Mouse (Mus musculus) layer of hippocampus, adult 18-20 months (tissue): ENCODE data around the gene Olfr462. TPM values are rescaled to one million over a fixed set of nuclear protein-coding genes. Genes with fewer than 3 reads are reported as not detected.
"Not testable (repeated sequence)": the region's sequence is repeated elsewhere in the genome, so short reads cannot be mapped to it uniquely, and the experiment has no call there.

Experiments used
- DNase-seq, 2 experiments: peaks; one replicate each; pipeline ENCODE4 v3.0.0; 2022; ENCODE audit warnings: low spot score in 2 of 2
- long read RNA-seq: library from polyadenylated mRNA; stranded (forward); transcript quantifications from one replicate; pipeline ENCODE4 v2.0.0, GENCODE M21; 2021
- total RNA-seq, 2 experiments: library from RNA; stranded (reverse); gene quantifications; 2 replicates each; pipeline ENCODE4 v1.2.3; 2021

The Olfr462 gene
- not detected for total RNA-seq
- long read RNA-seq = 0 reads

DNA sequence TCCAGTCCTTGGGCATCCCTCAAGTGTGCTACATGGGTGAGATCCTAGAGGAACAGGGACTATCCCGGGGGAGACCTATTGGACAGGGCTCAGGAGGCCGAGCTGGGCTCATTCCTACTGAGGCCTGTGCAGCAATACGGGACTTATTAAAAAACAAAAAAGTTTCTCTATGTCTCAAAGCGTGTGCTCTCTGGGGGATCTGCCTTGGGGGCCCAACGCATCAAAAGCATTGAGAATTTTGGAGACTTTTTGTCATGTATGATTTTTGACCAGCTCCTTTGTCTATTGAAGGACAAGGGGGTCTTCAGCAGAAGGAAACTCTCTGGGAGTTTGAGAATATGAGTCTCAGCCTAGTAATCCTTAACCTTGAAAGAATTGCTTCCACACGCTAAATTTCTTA, at the start of gene Olfr462:
TSS of gene Olfr462 (minus strand) at position 101 of the 400 bp plus-strand sequence.
- DNase-seq = no peak

DNA sequence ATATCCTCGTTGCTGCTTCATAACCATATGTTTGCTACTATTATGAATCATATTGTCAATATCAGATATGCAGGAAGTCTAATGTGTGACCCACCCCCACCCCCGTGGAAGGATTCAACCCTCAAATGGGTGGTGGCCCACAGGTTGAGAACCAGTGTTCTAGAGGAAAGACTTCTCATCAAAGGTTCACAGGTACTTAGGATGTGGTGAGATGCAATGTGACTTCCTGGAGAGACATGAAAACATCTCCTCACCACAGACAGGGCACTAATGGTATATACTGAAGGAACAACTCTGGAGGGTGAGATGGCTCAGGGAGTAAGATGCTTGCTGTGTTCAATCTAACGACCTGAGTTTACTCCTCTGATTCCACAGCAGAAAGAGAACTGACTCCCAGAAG, 43.4 kb upstream of the Olfr462 start:
- no peak for DNase-seq

DNA sequence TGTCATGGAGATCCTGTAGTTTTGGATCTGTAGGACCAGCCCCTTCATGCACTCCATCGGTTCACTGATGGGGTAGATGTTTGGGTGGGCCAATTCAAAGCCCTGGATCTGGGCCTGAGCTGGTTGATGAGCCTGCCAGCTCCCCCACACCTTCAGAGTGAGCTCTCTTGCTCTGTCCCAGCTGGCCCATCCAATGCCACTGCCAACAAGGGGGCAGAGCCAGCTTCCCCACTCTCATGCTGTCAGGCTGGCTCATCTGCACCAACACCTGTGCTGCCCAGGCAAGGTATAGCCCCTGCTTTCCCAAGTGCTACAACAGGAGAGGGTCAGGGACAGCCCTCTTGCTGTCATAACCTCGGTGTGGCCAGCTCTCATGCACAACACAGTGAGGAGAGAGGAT, 41.7 kb upstream of the Olfr462 start:
- DNase-seq = no peak

DNA sequence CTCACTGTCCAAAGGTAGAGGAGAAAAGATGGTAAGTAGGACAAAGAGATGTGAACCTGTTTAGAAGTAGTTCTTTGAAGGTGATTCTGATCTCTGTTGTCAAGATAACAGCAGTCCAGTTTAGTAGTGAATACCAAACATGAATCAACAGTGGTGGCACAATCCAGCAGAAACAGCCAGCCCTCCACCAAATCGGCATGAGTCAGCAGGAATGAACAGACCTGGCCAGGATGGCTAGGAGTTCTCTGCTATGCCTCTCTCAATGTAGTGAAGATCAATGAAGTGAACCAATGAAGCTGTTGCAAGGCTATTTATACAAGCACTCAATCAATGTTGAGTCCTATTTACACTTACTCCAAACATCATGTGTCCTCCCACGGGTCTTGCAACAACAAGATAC, 38.3 kb upstream of the Olfr462 start:
- DNase-seq = no peak

DNA sequence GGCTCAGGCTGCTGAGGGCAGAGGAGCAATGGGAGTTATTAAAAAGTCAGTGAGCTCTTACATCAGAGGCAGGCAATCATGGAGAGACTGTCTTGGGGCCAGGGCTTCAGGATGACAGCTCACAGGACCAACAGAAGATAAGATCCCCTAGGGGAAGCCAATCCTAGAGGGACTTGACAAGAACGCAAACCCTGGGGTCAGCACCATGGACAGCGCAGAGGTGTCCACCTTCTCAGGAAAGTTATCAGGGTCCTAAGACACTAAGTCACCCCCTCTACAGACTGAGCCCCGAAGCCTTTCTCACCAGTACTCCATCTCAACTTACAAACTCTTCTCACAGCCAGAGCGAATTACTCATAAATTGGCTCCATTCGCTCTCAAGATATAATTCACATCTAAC, 28.9 kb upstream of the Olfr462 start, which contains the start of gene Olfr464:
TSS of gene Olfr464 (minus strand) at position 2 of the 400 bp plus-strand sequence.
- DNase-seq = no peak

DNA sequence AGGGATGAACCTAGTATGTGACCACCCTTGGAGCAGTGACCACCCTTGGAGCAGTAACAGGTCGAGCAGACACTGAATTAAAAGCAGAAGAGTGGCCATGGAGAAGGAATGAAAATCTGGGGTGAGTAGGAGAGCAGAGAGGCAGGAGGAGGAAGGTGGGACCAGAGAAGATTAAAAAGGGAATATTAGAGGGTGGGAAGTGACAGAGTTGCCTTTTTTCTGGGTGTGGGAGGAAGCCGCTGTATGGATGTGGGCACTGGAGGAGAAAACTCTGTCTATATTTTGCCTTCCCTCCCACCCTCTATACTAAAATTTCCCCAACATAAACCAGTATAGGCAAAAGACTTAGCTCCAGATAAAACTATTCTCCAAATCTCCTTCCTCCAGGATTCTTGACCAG, 28.2 kb upstream of the Olfr462 start:
- DNase-seq = no peak

DNA sequence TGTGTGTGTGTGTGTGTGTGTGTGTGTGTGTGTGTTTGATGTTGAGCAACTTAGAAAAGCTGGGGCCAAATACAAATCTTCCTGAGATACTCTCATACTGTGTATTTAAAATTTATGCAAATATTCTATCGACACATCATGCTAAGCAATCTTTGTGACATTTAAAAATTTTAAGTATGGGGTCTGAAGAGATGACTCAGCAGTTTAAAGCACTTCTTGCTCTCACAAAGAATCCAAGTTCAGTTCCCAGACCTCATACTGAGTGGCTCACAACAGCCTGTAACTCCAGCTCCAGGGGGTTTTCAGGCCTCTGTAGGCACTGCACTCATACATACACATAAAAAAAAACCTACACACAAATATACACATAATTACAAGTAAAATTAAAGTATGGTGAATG, 23.9 kb upstream of the Olfr462 start:
- DNase-seq = no peak

DNA sequence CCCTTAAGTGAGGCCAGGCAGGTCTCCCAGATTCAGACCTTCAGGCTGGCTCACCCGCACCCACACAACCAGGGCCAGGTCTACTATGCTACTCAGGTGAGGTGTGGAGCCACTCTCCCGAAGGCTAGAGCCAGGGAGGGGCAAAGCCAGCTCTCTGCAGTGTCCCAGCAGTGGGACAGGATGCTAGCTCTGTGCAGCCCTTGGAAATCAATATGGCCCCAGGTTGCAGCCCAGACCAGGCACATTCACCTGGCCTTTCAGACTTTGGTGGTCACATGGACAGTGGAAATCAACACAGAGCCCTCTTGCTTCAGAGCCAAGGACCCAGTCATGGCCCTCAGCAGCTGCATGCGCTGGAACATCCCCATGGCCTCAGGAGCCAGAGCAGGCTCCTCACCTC, 12.3 kb upstream of the Olfr462 start:
- DNase-seq = no peak

DNA sequence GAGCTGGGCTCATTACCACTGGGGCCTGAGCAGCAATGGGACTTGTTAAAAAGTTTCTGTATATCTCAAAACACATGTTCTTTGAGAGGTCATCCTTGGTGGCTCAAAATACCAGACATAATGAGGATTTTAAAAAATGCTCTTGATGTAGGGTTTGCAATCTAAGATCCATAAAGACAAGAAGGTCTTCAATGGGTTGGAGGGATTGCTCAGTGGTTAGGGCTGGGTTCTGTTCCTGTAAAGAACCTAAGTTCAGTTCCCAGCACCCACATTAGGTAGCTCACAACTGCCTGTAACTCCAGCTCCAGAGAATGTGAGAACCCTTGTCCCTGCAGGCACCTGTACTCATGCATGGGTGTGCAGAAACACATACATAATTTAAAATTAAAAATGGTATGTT, 5.2 kb upstream of the Olfr462 start, which contains the start of gene Olfr463:
TSS of gene Olfr463 (minus strand) at position 101 of the 400 bp plus-strand sequence.
- no peak for DNase-seq

DNA sequence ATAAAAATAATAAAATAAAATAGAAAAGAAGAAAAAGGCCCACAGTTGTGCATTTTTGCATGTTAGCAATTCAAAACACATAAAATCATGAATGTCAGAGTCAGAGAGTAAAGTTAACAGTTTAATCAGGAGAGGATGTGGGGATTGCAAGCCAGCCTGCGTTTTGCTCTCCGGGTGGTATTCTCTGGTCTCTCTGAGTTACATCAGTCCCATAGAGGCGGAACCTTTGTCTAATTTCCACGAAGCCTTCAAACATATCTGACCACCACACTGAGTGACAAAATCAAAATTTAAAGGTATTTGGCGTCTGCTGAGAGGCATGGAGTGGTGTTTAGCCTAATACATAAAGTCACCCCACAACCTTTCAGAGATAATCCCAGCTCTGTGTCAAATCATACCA, 7.2 kb downstream of the Olfr462 start:
- DNase-seq = no peak

DNA sequence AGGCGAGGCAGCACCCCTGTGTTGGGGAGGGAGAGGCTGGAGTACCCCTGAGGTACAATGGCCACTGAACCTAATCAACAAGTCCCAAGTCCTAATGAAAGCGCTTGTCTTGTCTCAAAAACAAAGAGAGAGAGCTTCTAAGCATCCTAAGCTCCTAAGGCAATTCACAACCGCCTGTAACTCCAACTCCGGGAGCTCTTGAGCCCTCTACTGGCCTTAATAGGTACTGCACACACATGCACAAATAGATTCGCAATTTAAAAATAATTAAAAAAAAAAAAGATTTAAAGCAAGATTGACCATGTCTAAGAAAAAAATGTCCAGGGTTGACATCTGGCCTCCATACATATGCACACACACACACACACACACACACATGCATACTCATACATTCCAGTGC, 8.6 kb downstream of the Olfr462 start:
- DNase-seq = no peak

DNA sequence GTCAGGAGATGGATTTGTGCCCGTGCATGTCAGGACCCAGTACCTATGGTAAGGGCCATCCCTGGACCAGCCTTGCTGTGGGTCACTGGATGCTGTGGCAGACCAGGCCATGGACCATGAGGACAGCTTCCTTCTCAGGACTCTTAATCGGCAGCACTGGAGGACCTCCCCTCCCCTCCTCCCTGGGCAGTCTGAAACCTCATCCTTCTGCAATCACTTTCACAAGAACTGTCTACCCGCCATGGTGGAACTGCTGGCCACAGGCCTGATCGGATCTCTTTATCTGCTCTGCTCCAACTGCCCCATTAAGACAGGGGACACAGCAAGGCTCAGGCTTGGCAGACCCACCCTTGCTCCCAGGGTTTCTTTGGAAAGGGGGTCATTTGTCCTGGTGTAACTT, 10.4 kb downstream of the Olfr462 start:
- DNase-seq = no peak

DNA sequence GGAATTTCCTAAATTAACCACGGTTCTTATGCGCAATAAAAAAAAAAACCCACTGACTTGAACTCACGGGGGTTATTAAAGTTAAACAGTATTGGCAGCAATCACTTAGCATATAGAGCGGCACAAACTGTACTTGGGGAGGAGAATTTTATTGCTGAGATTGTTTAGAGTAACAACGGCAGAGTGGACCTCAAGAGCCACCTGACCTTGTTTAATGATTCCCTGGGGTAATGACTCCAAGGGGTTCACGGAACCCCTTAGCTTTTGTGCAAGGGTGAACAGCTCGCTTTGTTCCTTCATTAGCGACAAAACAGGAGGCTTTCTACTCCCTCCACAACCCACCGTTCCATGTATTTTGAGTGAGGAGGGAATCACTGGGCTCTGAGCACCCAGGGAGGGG, 12.2 kb downstream of the Olfr462 start:
- no peak for DNase-seq

DNA sequence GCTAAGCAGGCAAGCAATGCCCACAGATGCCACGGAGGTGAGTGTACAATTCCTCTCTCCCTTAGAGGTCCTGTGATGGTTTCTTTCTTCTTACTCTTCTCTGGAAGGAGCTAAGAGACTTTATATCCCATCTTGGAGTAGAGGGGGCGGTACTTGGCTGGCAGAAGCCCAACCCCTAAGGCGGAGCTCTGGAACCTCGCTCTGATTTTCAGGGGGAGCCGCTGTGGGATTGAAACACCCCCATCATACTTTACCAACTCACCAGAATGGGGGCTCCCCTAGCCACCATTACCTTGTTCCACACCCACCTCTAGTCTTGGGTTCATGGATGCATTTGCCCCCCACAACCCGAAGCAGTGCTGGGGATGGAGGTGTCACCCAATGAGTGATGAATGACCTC, 16.6 kb downstream of the Olfr462 start, which contains the start of gene Epx:
TSS of gene Epx (minus strand) at position 101 of the 400 bp plus-strand sequence.
- no peak for DNase-seq

DNA sequence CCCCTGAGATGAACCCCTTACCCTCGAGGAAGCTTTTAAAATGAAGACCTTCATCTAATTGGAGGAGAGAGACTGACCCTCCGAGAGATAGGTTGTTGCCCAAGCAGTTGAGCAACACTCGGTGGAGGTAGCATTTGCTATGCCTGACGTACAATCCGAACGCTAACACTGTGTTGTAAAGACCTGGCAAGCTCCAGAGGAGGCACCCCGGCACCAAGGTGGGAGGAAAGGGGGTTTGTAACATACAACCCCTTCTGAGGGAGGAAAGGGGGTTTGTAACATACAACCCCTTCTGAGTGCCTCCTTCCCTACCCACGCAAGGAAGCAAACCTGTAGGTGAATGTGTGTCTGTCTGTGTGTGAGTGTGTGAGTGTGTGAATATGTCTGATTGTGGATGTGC, 20.3 kb downstream of the Olfr462 start:
- DNase-seq = no peak

DNA sequence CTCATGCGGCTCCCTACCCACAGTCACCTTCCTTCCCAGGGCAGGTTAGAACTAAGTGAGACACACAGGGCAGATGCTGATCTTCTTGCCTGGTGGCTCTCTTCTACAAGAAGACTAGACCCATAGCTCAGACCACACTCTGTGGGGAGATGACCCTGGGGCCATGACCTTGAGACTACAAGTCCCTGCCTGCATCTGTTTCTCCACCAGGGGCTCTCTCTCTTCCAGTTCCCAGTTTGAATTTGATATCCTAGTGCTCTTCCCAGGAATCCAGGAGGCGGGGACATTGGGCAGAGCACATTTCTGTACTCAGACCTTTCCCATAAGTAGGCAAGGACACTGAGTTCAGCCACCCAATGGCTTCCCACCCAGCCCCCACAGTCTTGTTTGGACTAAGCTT, 22.0 kb downstream of the Olfr462 start:
- DNase-seq = no peak

DNA sequence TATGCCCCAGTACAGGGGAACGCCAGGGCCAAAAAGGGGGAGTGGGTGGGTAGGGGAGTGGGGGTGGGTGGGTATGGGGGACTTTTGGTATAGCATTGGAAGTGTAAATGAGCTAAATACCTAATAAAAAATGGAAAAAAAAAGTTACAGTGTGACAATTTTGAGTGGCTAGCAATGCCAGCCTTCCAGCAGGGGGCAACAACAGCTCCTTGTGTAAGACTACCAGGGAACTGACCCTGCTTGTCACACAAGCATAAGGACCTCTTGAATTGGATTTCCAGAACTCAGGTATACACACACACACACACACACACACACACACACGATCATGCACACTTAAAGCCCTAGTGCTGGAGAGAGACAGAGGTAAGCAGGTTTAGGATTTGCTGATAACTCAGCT, 25.2 kb downstream of the Olfr462 start:
- DNase-seq = not testable (repeated sequence)

DNA sequence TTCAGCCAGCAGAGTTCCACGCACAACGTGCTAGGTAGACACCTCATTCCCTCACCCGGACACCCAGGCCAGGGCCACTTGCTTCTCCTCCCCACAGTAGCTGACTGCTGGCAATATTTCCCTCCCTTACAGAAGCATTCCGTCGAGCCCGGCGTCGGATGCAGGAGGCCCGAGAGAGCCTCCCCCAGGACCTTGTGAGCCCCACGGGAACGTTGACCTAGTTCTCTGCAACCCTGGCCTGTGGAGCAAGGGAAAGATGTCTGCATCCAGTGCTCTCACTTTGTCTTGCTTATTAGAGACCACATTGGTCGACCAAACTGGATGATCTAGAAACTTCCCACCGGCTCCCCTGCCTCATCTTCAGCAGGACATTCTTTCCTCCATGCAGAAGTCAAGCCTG, 29.3 kb downstream of the Olfr462 start:
- no peak for DNase-seq

DNA sequence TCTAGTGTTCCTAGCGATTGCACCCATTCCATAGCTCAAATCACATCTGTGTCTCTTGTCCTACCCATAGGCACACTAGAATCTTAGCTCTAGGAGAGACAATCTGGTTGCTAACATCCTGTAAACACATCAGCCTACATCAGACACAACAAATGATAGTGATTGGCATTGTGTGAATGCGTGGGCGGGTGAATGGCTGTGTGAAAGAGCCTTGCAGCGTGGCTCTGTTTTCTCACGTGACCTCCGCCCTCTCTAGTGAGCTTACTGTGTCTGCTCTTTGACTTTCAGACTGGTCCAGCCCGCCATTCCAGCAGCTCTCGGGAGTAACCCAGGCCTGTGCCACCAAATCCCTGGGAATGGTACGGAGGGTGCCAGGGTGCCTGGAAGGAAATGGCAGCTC, 31.6 kb downstream of the Olfr462 start:
- DNase-seq = no peak

DNA sequence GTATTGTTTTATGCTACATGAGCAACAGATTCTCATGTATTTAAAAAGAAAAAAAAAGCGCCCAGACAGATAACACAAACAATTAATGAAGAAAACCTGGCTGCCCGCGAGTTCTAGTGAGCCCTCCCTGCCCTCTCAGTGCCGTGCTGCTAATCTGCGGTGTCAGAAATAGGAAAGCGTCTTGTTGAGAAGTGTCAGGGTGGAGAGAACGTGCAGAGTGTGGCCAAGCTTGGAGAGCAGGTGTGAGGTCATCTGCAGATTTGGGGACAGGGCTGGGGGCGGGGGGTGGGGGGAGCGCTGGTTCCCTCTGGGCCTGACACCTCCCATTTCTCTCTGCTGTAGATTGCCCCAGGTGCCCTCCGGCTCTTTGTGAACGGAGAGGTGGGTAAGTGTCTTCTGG, 32.8 kb downstream of the Olfr462 start:
- DNase-seq = no peak

DNA sequence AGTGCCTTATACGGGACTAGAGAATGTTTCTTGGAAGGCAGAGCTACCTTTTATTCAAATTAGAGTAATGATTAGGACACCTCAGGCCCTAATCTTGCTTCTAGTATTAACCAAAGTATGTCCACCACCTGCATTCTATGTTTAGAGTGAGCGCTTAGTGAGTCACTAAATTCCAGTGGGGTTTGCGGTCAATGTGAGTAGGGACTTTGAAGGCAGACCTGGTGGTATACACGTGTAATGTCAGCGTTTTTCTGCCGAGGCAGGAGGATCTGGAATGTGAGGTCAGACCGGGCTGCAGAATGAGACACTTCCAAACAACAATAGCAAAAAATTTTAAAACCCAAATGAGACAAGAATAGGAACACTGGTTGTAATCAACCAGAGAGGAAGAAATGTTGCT, 37.5 kb downstream of the Olfr462 start:
- no peak for DNase-seq

DNA sequence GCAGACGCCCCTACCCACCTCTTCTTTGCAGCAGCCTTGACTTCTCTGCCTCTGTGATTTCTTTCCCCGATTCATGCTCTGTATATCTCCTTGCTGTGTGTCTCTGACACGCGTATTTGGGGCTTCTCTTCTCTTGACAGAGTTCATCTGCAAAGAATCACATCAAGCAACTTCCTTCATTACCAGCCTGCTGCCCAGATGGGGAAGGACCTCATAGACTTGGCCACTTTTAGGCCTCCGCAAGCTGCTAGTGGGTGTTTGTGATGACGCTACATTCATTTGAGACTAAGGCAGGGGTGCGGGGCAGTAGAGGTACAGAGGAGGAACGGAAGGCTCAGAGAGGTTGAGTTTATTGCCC, 38.5 kb downstream of the Olfr462 start:
- DNase-seq = peak; percentile 11 to 27

DNA sequence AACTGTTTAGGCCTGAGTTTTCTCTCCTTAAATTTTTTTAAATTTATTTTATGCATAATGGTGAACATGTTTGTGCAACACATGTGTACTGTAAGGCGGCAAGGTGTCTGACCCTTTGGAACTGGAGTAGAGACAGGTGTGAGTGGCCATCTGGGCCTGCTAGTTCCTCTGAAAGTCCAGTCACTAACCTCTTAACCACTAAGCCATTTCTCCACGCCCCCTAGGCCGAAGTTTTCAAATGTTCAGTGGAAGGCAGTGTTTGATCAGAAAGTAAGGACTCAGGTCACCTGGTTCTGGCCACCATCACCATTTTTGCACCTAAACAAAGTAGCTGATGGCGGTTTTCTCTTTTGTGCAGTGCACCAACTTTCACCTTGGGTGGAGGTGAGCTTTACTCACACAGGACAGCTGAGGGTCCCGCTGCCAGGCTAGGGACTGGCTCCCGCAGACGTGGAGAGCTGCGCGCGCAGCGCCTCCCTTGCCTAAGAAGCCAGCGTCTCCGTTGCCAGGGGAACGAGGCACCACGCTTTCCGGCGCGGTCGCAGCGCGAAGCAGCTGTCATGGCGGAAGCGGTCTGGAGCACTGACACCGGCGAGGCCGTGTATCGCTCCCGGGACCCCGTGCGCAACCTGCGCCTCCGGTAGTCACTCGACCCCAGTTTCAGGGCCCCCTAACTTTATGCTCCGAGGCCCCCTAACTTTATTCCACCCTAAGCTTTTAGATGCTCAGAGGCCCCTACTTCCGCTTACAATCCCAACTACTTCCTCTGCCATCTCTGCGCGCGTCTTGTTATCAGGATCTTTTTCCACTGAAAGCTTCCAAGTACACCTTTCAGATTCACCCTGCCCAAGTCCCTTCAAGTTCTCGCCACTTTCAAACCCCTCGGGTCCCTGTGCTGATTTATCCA, 39.1 kb downstream of the Olfr462 start, which contains the start of gene Mks1:
TSS of gene Mks1 (plus strand) at position 526 of the 907 bp plus-strand sequence.
- DNase-seq = peak; percentile 86 to 95
